Mouse (Mus musculus): ENCODE measurements around the gene Cyth1. TPM values are rescaled to one million over a fixed set of nuclear protein-coding genes. Genes with fewer than 3 reads are reported as not detected.
A peak's percentile ranks its signal among the peaks of the same experiment; 100 is the strongest.

Cyth1 gene
- total RNA-seq, 2 experiments from 2014 or later = 26.4 to 30.7 TPM

- DNase-seq = no peak
Measured at GRCm38 (mm10) chr11:118113516-118114205, 134.7 kb downstream of the Cyth1 start.

DNA sequence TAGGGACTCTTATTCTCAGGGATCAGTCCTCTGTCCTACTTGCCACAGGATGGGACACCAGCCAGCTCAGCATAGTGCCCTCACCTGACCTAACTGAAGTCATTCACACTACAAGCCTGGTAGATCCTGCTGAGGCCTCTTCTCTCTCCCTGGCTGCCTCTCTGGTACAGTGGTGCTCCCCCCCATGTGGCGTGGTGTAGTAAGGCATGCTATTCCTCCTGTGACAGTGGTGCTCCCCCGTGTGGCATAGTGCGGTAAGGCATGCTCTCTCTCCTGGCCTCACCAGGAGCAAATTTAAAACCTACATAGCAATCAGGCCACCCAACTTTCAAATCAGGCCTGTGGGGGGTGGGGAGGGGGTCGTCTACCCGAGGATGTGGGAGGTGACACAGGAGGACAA lies 144.4 kb downstream of the Cyth1 start:
- DNase-seq = peak; percentile 89

DNA sequence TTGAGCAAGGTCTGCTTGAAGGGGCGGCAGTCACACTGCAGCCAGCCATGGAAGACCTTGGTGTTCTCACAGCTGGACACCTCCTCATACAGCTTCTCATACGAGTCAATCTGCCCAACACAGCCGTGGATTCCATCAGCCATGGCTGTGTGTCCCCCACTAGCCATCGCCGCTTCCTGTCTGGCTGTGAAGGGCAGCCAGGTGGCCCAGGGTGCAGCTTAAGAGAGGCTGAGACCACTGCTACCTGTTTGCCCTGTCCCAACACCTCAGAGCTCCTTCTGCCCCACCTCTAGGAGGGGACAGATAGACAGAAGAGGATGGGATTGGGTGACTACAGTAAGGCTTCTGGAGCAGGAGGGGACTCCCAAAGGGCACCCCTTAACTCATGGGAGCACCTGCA lies 145.0 kb downstream of the Cyth1 start:
- DNase-seq = no peak

GRCm38 (mm10) chr11:118102838-118103237 lies 145.6 kb downstream of the Cyth1 start:
- DNase-seq = peak; percentile 94

DNA sequence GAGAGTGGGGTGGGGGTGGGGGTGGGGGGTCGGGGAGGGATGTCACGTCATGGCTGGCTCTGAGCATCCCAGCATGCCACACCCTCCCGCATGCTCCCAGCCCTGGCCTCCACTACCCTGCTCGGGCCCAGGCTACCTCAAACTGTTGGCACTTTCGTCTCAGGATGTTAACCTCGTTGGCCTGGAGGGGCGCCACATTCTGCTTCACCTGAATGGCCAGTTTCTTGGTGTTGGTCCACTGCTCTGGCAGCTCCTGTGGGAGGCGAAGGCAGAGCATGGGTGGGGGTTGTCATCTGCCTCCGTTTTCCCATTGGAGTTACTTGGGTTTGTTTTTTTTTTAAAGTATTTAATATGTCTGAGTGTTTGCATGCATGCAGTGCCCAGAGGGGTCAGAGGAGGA lies 147.3 kb downstream of the Cyth1 start:
- DNase-seq = no peak

DNA sequence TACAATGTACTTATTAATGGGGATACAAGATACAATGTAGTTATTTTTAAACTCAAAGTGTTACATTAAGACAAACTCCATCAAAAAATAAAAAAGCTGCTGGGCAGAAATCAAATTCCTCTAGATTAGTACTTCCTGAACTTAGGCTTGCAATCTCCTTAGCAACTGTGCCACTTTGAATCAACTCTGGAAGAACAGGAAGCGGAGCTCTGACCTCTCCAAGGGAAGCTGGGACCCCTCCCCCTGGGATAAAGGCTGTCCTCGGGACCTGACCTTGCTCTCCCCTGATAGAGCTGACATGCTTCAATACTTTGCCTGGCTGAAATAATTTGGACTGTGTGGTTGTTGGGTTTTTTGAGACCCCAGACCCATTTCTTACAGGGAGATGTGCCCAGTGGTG lies 151.7 kb downstream of the Cyth1 start:
- no peak for DNase-seq

DNA sequence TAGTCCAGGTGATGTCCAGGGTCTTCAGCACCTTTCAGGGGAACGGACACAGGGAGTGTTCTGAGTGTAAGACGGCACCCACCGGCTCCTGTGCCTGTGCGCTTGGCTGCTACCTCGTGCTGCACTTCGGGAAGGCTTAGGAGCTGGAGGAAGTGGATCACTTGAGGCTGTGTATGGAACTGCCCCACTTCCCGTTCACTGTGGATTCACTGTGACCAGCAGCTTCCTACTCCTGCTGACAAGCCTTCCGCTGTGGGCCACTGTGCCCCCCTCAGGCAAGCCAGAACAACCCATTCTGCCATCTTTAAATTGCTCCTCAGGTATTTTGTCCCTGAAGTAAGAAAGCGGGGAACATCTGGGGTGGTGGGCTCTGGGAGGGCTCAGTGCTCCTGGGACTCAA lies 153.4 kb downstream of the Cyth1 start:
- no peak for DNase-seq

DNA sequence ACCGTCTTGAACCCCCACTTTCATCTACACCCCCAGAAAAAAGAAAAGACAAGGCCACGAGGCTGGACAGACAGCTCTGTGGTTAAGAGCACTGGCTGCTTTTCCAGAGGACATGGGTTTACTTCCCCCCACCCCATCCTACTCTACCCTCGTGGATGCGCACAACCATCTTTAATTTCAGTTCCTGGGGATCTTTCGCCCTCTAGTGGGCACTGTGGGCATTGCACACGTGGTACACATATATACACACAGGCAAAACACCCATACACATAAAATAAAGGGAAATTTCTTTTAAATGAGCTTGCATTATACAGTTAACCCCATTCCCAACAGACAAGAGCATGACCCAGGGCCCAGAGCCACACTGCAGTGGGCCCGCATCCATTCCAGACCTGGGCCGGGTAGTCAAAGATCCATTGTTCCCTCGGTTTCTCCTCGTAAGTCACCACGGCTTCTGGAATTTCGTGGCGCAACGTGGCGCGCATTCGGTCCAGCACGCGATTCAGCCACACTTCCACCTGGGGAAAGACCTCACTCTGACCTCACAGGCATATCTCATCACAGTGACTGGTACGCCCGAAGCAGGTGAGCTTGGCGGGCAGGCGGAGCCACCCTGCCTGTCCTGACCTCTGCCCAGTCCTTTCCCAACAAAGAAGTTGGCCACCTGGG lies 157.3 kb downstream of the Cyth1 start:
- no peak for DNase-seq

- no peak for DNase-seq
Measured at GRCm38 (mm10) chr11:118088896-118089295, 159.5 kb downstream of the Cyth1 start.

GRCm38 (mm10) chr11:118085961-118086360 lies 162.4 kb downstream of the Cyth1 start:
- no peak for DNase-seq

DNA sequence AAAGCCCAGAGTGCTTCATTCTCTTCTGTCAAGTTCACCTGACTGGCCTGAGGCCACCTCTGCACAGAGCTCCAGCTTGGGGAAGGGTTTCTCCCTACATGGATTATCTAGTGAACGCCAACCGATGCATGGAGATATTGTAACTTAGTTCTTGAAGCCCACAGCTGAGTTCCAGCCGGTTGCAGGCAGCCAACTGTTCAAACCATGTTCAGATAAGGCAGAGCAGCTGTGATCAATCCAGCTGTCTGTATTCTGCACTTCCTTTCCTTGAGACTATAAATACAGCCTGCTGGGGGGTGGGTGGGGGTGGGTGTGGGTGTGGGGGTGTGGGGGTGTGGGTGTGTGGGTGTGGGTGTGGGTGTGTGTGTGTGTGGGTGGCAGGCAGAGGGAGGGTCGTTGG lies 163.2 kb downstream of the Cyth1 start:
- DNase-seq = no peak

- no peak for DNase-seq
Measured at GRCm38 (mm10) chr11:118084266-118084665, 164.1 kb downstream of the Cyth1 start.

GRCm38 (mm10) chr11:118083811-118084210 lies 164.6 kb downstream of the Cyth1 start:
- DNase-seq = peak; percentile 82

DNA sequence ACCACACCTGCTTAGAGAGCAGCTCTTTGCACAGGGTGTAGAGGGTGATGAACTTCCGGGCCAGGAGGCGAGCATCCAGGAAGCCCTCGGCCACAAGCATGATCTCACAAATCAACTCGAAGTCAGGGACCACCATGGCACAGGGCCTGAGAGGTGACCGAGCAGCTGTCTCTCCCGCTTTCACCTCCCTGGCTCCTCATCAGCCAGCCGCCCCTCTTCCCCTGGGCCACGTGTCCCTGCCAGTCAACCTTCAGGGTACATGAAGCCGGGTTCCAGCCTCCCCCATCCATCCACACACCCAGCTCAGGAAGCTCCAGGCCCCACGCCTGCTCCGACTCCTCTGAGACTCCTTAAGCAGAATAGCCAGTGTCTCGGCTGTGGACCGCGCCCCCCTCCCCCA lies 166.1 kb downstream of the Cyth1 start:
- no peak for DNase-seq

Other genes starting within 250 kb of the Cyth1 start
- gene Dnah17, start 118.0 kb downstream of the Cyth1 start, total RNA-seq (2021) = under 1 TPM; 0.02 to 0.07 TPM
- 10 to 100 TPM in 1 of 2 experiments, 1 to 10 TPM in 1; 9.7 to 14.1 TPM for gene Usp36, start 41.7 kb upstream of the Cyth1 start, total RNA-seq (2021)
- 1 to 10 TPM; 1.2 to 2.7 TPM for gene Cep295nl, start 93.9 kb upstream of the Cyth1 start, total RNA-seq (2021)
- 100 to 1,000 TPM; 151 to 185 TPM for gene Timp2, start 107.1 kb upstream of the Cyth1 start, total RNA-seq (2021)
- 10 to 100 TPM; 10.7 to 18.2 TPM for gene Lgals3bp, start 153.5 kb upstream of the Cyth1 start, total RNA-seq (2021)
- 10 to 100 TPM; 13.1 to 14.9 TPM for gene Cant1, start 170.5 kb upstream of the Cyth1 start, total RNA-seq (2021)
- 10 to 100 TPM; 31.8 to 37.4 TPM for gene C1qtnf1, start 179.6 kb upstream of the Cyth1 start, total RNA-seq (2021)
- gene Engase, start 228.2 kb upstream of the Cyth1 start, total RNA-seq (2021) = 10 to 100 TPM; 16.6 to 17.3 TPM